Mouse (Mus musculus): ENCODE data around the gene Smim20. TPM values are rescaled to one million over a fixed set of nuclear protein-coding genes. Genes with fewer than 3 reads are reported as not detected.
A peak's percentile ranks its signal among the peaks of the same experiment; 100 is the strongest.

Gene Smim20
- 78.0 and 88.5 TPM in 2 replicates for polyA plus RNA-seq (2015; fragmentation: Nextera tagmentation; extraction: Ambion mirVana)

- peak within 1 kb of the TSS; percentile 48; the same call in 1 of the 2 replicates for H3K27ac ChIP-seq
Observed at GRCm38 (mm10) chr5:53266931-53267853, at the start of gene Smim20. Smim20 (plus strand) TSS chr5:53267083.

GRCm38 (mm10) chr5:53225434-53225833 is 41.4 kb upstream of the Smim20 start:
- Histone ChIP-seq H3K9ac (no peak overlapping the region), H3K27me3 (no peaks in the 10 kb centered on the region), H3K4me1 (no peaks in the 10 kb centered on the region), H3K4me2 (replicated peaks) (no peak overlapping the region), H3K36me3 (no peaks in the 10 kb centered on the region), H3K27ac (no peak overlapping the region), H3K9me3 (no peaks in the 10 kb centered on the region), H3K4me3 (no peak overlapping the region)
- WGBS: 91% methylated on average over 13 of the region's 13 CpGs
- ATAC-seq (ENCODE audit: low FRiP score, low read depth): no peak

More at GRCm38 (mm10) chr5:53266931-53267853, at the start of gene Smim20:
- H3K4me2 ChIP-seq (replicated peaks): peak within 1 kb of the TSS; percentile 78
- 10% methylated on average over 53 of the region's 53 CpGs for WGBS
- H3K4me1 ChIP-seq: peaks cover 19% of the 10 kb centered on the region
- peak within 1 kb of the TSS; percentile 68 for H3K9ac ChIP-seq
- H3K27me3 ChIP-seq: no peaks in the 10 kb centered on the region
- peak; percentile 91 for ATAC-seq (ENCODE audit: low FRiP score, low read depth)
- H3K4me3 ChIP-seq: peak within 1 kb of the TSS; percentile 65
- no peaks in the 10 kb centered on the region for H3K9me3 ChIP-seq
- no peaks in the 10 kb centered on the region for H3K36me3 ChIP-seq

GRCm38 (mm10) chr5:53230560-53230959 is 36.3 kb upstream of the Smim20 start:
- WGBS: 62% methylated on average over 4 of the region's 4 CpGs
- H3K27me3 ChIP-seq: no peaks in the 10 kb centered on the region
- H3K27ac ChIP-seq: no peak overlapping the region
- H3K4me2 ChIP-seq (replicated peaks): no peak overlapping the region
- no peaks in the 10 kb centered on the region for H3K36me3 ChIP-seq
- no peak overlapping the region for H3K4me3 ChIP-seq
- no peak for ATAC-seq (ENCODE audit: low FRiP score, low read depth)
- H3K4me1 ChIP-seq: peaks cover 4% of the 10 kb centered on the region; the same call in 1 of the 2 replicates
- no peak overlapping the region for H3K9ac ChIP-seq
- no peaks in the 10 kb centered on the region for H3K9me3 ChIP-seq

- no peaks in the 10 kb centered on the region for H3K9me3 ChIP-seq
- H3K27me3 ChIP-seq: no peaks in the 10 kb centered on the region
- whole genome bisulfite sequencing: 11% methylated on average over 4 of the region's 4 CpGs
- peaks cover 13% of the 10 kb centered on the region; the same call in 1 of the 2 replicates for H3K4me1 ChIP-seq
- H3K36me3 ChIP-seq: no peaks in the 10 kb centered on the region
- no peak overlapping the region for H3K27ac ChIP-seq
- no peak overlapping the region for H3K9ac ChIP-seq
- H3K4me3 ChIP-seq: no peak overlapping the region
- H3K4me2 ChIP-seq (replicated peaks): no peak overlapping the region
- ATAC-seq (ENCODE audit: low FRiP score, low read depth): no peak
Observed at GRCm38 (mm10) chr5:53235551-53235950, 31.3 kb upstream of the Smim20 start.

- H3K4me1 ChIP-seq: peaks cover 13% of the 10 kb centered on the region; the same call in 1 of the 2 replicates
- H3K4me2 ChIP-seq (replicated peaks): no peak overlapping the region
- H3K4me3 ChIP-seq: no peak overlapping the region
- 28% methylated on average over 5 of the region's 5 CpGs for WGBS
- ATAC-seq (ENCODE audit: low FRiP score, low read depth): no peak
- no peaks in the 10 kb centered on the region for H3K36me3 ChIP-seq
- no peaks in the 10 kb centered on the region for H3K9me3 ChIP-seq
- no peaks in the 10 kb centered on the region for H3K27me3 ChIP-seq
- no peak overlapping the region for H3K9ac ChIP-seq
- no peak overlapping the region for H3K27ac ChIP-seq
Observed at GRCm38 (mm10) chr5:53236136-53236535, 30.7 kb upstream of the Smim20 start.

- ATAC-seq (ENCODE audit: low FRiP score, low read depth): no peak
- Histone ChIP-seq H3K9me3 (no peaks in the 10 kb centered on the region), H3K4me2 (replicated peaks) (no peak overlapping the region), H3K27ac (no peak overlapping the region), H3K9ac (no peak overlapping the region), H3K4me3 (no peak overlapping the region), H3K27me3 (no peaks in the 10 kb centered on the region), H3K4me1 (peaks cover 13% of the 10 kb centered on the region; the same call in 1 of the 2 replicates), H3K36me3 (no peaks in the 10 kb centered on the region)
- WGBS: 82% methylated on average over 7 of the region's 8 CpGs
Observed at GRCm38 (mm10) chr5:53236749-53237148, 30.1 kb upstream of the Smim20 start.

GRCm38 (mm10) chr5:53238761-53239160 is 28.1 kb upstream of the Smim20 start:
- WGBS: 80% methylated on average over 7 of the region's 7 CpGs
- H3K4me2 ChIP-seq (replicated peaks): no peak overlapping the region
- H3K4me1 ChIP-seq: peaks cover 13% of the 10 kb centered on the region; the same call in 1 of the 2 replicates
- no peak overlapping the region for H3K27ac ChIP-seq
- no peak overlapping the region for H3K9ac ChIP-seq
- H3K27me3 ChIP-seq: no peaks in the 10 kb centered on the region
- no peak for ATAC-seq (ENCODE audit: low FRiP score, low read depth)
- H3K36me3 ChIP-seq: no peaks in the 10 kb centered on the region
- no peaks in the 10 kb centered on the region for H3K9me3 ChIP-seq
- H3K4me3 ChIP-seq: no peak overlapping the region

GRCm38 (mm10) chr5:53239189-53239588 is 27.7 kb upstream of the Smim20 start:
- H3K4me2 ChIP-seq (replicated peaks): no peak overlapping the region
- no peak overlapping the region for H3K9ac ChIP-seq
- H3K4me1 ChIP-seq: peaks cover 13% of the 10 kb centered on the region; the same call in 1 of the 2 replicates
- 88% methylated on average over 7 of the region's 7 CpGs for WGBS
- no peak overlapping the region for H3K4me3 ChIP-seq
- H3K27ac ChIP-seq: no peak overlapping the region
- H3K27me3 ChIP-seq: no peaks in the 10 kb centered on the region
- H3K36me3 ChIP-seq: no peaks in the 10 kb centered on the region
- H3K9me3 ChIP-seq: no peaks in the 10 kb centered on the region
- no peak for ATAC-seq (ENCODE audit: low FRiP score, low read depth)

GRCm38 (mm10) chr5:53239831-53240440 is 26.9 kb upstream of the Smim20 start:
- no peaks in the 10 kb centered on the region for H3K36me3 ChIP-seq

GRCm38 (mm10) chr5:53241109-53241508 is 25.8 kb upstream of the Smim20 start:
- no peak overlapping the region for H3K9ac ChIP-seq
- H3K9me3 ChIP-seq: no peaks in the 10 kb centered on the region
- no peaks in the 10 kb centered on the region for H3K27me3 ChIP-seq
- no peaks in the 10 kb centered on the region for H3K36me3 ChIP-seq
- no peak overlapping the region for H3K4me3 ChIP-seq
- no peak overlapping the region for H3K4me2 ChIP-seq (replicated peaks)
- WGBS: 57% methylated on average over 2 of the region's 2 CpGs
- H3K27ac ChIP-seq: no peak overlapping the region
- 0 out of 2 replicates have a peak, but pooled peaks cover 8% of the 10 kb centered on the region for H3K4me1 ChIP-seq
- ATAC-seq (ENCODE audit: low FRiP score, low read depth): no peak

More at GRCm38 (mm10) chr5:53239831-53240440, 26.9 kb upstream of the Smim20 start:
- Histone ChIP-seq H3K27ac (no peak overlapping the region), H3K27me3 (no peaks in the 10 kb centered on the region), H3K4me2 (replicated peaks) (no peak overlapping the region), H3K4me1 (peaks cover 13% of the 10 kb centered on the region; the same call in 1 of the 2 replicates), H3K9ac (no peak overlapping the region), H3K9me3 (no peaks in the 10 kb centered on the region), H3K4me3 (no peak overlapping the region)
- WGBS: 40% methylated on average over 11 of the region's 11 CpGs
- ATAC-seq (ENCODE audit: low FRiP score, low read depth): no peak

GRCm38 (mm10) chr5:53241963-53242362 is 24.9 kb upstream of the Smim20 start:
- H3K27ac ChIP-seq: no peak overlapping the region
- H3K27me3 ChIP-seq: no peaks in the 10 kb centered on the region
- no peak for ATAC-seq (ENCODE audit: low FRiP score, low read depth)
- no peak overlapping the region for H3K4me3 ChIP-seq
- no peak overlapping the region for H3K9ac ChIP-seq
- H3K4me2 ChIP-seq (replicated peaks): no peak overlapping the region
- H3K9me3 ChIP-seq: no peaks in the 10 kb centered on the region
- H3K4me1 ChIP-seq: 0 out of 2 replicates have a peak, but pooled peaks cover 8% of the 10 kb centered on the region
- no peaks in the 10 kb centered on the region for H3K36me3 ChIP-seq
- 92% methylated on average over 5 of the region's 5 CpGs for WGBS

GRCm38 (mm10) chr5:53242865-53243499 is 23.9 kb upstream of the Smim20 start:
- Histone ChIP-seq H3K9ac (no peak overlapping the region), H3K27me3 (no peaks in the 10 kb centered on the region), H3K4me1 (0 out of 2 replicates have a peak, but pooled peaks cover 8% of the 10 kb centered on the region), H3K36me3 (no peaks in the 10 kb centered on the region), H3K4me3 (no peak overlapping the region), H3K27ac (no peak overlapping the region), H3K4me2 (replicated peaks) (no peak overlapping the region), H3K9me3 (no peaks in the 10 kb centered on the region)
- ATAC-seq (ENCODE audit: low FRiP score, low read depth): no peak
- WGBS: 83% methylated on average over 7 of the region's 7 CpGs
